Comparison of ENCODE assay signal across 19 mouse cellular contexts in the genomic region with DNA sequence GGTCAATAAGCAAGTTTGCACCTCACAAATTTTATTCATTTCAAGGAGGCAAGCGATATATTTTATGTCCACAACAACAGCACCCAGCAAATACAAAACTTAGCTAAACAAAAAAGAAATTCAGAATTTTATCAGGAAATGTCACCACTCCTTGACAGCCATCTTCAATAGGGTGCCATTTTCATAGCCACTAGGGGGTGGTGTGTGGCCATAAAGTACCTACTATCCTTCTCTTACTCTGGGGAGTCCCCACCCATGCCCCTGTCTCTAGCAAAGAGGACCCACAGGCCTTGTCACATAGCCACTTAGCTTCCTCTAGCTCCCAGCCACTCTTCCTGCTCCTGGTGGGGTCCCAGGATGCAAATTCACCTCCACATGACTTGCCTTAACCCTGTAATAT. TPM values are rescaled to one million over a fixed set of nuclear protein-coding genes. Genes with fewer than 3 reads are reported as not detected.
DNase-seq lines count a peak whose midpoint lies in the region; ATAC-seq and TF ChIP-seq lines count a peak whose summit lies in the region.
"Had no signal": no experiment of that assay in that cellular context is flagged by ENCODE, and none has a peak within 500 bp of the region (broad histone marks: within the 10 kb centered on the region; RNA-seq: fewer than 3 reads in every experiment).

No protein-coding gene starts in this region.

- TF ChIP-seq POLR2A in heart, adult 2 months (IDR thresholded peaks at IDR 0.05; ENCODE audit: insufficient read depth, low read depth, low read length), result no peak

- no peak overlapping the region for H3K27ac ChIP-seq in heart, adult 2 months
- no peak overlapping the region for H3K27ac ChIP-seq in liver, postnatal 0 days (ENCODE audit: low read depth)
- no peak overlapping the region for H3K27ac ChIP-seq in forebrain, embryonic 10.5 days
- H3K27ac ChIP-seq: embryonic facial prominence, embryonic 12.5 days; heart, embryonic 15.5 days; hindbrain, embryonic 13.5 days; limb, embryonic 13.5 days; midbrain, embryonic 12.5 days had no signal

- H3K27me3 ChIP-seq in heart, adult 2 months (ENCODE audit: control insufficient read depth, insufficient read depth, low read length), result no peaks in the 10 kb centered on the region
- no peaks in the 10 kb centered on the region for H3K27me3 ChIP-seq in liver, postnatal 0 days (ENCODE audit: insufficient read depth, low read length)
- H3K27me3 ChIP-seq in forebrain, embryonic 10.5 days (ENCODE audit: poor library complexity, severe bottlenecking), result no peaks in the 10 kb centered on the region
- H3K27me3 ChIP-seq: embryonic facial prominence, embryonic 12.5 days; heart, embryonic 15.5 days; hindbrain, embryonic 13.5 days; limb, embryonic 13.5 days; midbrain, embryonic 12.5 days had no signal

- intact Hi-C loops in heart, adult 2 months (cut with DNase I), result no loop called here
- intact Hi-C loops in heart, postnatal 25 days (cut with DNase I), result no loop called here

- TF ChIP-seq CTCF in heart, adult 2 months (IDR thresholded peaks at IDR 0.05), result 0 out of 2 replicates have a peak, but pooled peaks have one; percentile 31
- peak; percentile 47 for TF ChIP-seq CTCF in liver, postnatal 0 days (IDR thresholded peaks at IDR 0.05; ENCODE audit: low read depth)

- TF ChIP-seq EP300 in heart, adult 2 months (IDR thresholded peaks at IDR 0.05; ENCODE audit: insufficient read depth, low read depth, low read length), result no peak
- no peak for TF ChIP-seq EP300 in liver, postnatal 0 days (IDR thresholded peaks at IDR 0.05; ENCODE audit: low read depth)

- no peak for ATAC-seq in liver, postnatal 0 days
- peak; percentile 65 for ATAC-seq in megakaryocyte progenitor cell, adult 5-6 weeks (replicated peaks; ENCODE audit: poor library complexity)

- no peaks in the 10 kb centered on the region for H3K79me2 ChIP-seq in heart, adult 2 months (replicated peaks; ENCODE audit: control insufficient read depth, insufficient read depth, low read length)

- no peaks in the 10 kb centered on the region for H3K9me3 ChIP-seq in liver, postnatal 0 days (ENCODE audit: low read length)
- H3K9me3 ChIP-seq in forebrain, embryonic 10.5 days, result no peaks in the 10 kb centered on the region
- H3K9me3 ChIP-seq: embryonic facial prominence, embryonic 12.5 days; heart, embryonic 15.5 days; hindbrain, embryonic 13.5 days; limb, embryonic 13.5 days; midbrain, embryonic 12.5 days had no signal

- 94% methylated on average over 1 of the region's 1 CpGs for WGBS in heart, adult 2 months
- 81% methylated on average over 1 of the region's 1 CpGs for WGBS in liver, postnatal 0 days (ENCODE audit: insufficient replicate concordance)
- 74% methylated on average over 1 of the region's 1 CpGs for WGBS in forebrain, embryonic 10.5 days

- no peak overlapping the region for H3K4me2 ChIP-seq in liver, postnatal 0 days (ENCODE audit: low read depth, low read length)
- H3K4me2 ChIP-seq: embryonic facial prominence, embryonic 12.5 days; heart, embryonic 15.5 days; hindbrain, embryonic 13.5 days; limb, embryonic 13.5 days; midbrain, embryonic 12.5 days had no signal

- DNase-seq in heart, adult 2 months, result no peak
- DNase-seq in heart, postnatal 25 days (ENCODE audit: low spot score), result no peak
- no peak for DNase-seq in liver, postnatal 0 days
- DNase-seq in liver (no peak), ES-CJ7 (ENCODE audit: low read depth, low spot score) (peak; percentile 67)
- DNase-seq in forebrain, embryonic 10.5 days (ENCODE audit: extremely low spot score, low spot score), result no peak
- no peak for DNase-seq in frontal cortex, postnatal 36 days (ENCODE audit: low spot score in 2 of 2)
- DNase-seq: cerebellum, postnatal 25 days; kidney, adult 18-20 months; kidney, postnatal 4 days; lung, adult 2 months; thymus, postnatal 36 days had no signal

- no peaks in the 10 kb centered on the region for H3K36me3 ChIP-seq in heart, adult 2 months (ENCODE audit: control insufficient read depth, insufficient read depth, low read length)
- no peaks in the 10 kb centered on the region for H3K36me3 ChIP-seq in liver, postnatal 0 days (replicated peaks; ENCODE audit: insufficient read depth, low read length)
- no peaks in the 10 kb centered on the region for H3K36me3 ChIP-seq in forebrain, embryonic 10.5 days (replicated peaks)
- H3K36me3 ChIP-seq: embryonic facial prominence, embryonic 12.5 days; heart, embryonic 15.5 days; hindbrain, embryonic 13.5 days; limb, embryonic 13.5 days; midbrain, embryonic 12.5 days had no signal

- H3K4me3 ChIP-seq in heart, adult 2 months, result no peak overlapping the region
- H3K4me3 ChIP-seq in liver, postnatal 0 days (ENCODE audit: low read depth, low read length), result no peak overlapping the region
- H3K4me3 ChIP-seq in forebrain, embryonic 10.5 days, result no peak overlapping the region
- H3K4me3 ChIP-seq: embryonic facial prominence, embryonic 12.5 days; heart, embryonic 15.5 days; hindbrain, embryonic 13.5 days; limb, embryonic 13.5 days; midbrain, embryonic 12.5 days; myocyte had no signal

- no peaks in the 10 kb centered on the region for H3K4me1 ChIP-seq in heart, adult 2 months (ENCODE audit: control insufficient read depth, insufficient read depth, low read length)
- H3K4me1 ChIP-seq in liver, postnatal 0 days (ENCODE audit: insufficient read depth), result no peaks in the 10 kb centered on the region
- H3K4me1 ChIP-seq in forebrain, embryonic 10.5 days, result 0 out of 2 replicates have a peak, but pooled peaks cover 3% of the 10 kb centered on the region
- H3K4me1 ChIP-seq: embryonic facial prominence, embryonic 12.5 days; hindbrain, embryonic 13.5 days; midbrain, embryonic 12.5 days had no signal

- no peak overlapping the region for H3K9ac ChIP-seq in heart, adult 2 months (ENCODE audit: low read depth, low read length)
- H3K9ac ChIP-seq in liver, postnatal 0 days (replicated peaks), result no peak overlapping the region
- H3K9ac ChIP-seq: embryonic facial prominence, embryonic 12.5 days; heart, embryonic 15.5 days; hindbrain, embryonic 13.5 days; limb, embryonic 13.5 days; midbrain, embryonic 12.5 days had no signal

RNA-seq across cellular contexts. Expression of gene Esyt3, which starts 19.2 kb away (rescaled TPM):
- under 1 TPM; 0.64 to 0.81 TPM for total RNA-seq in heart, adult 2 months (2021)
- polyA plus RNA-seq in heart, adult 2 months (2012; rRNA removed), result 0.33 and 0.47 TPM in 2 replicates
- under 1 TPM; 0.29 to 0.61 TPM for total RNA-seq in heart, postnatal 25 days (2021)
- polyA plus RNA-seq in liver, postnatal 0 days (2015; fragmentation: Nextera tagmentation; extraction: Ambion mirVana), result 0.06 and 0.13 TPM in 2 replicates
- not detected in 2 replicates for total RNA-seq in megakaryocyte progenitor cell, adult 5-6 weeks (2015)
- not detected in 2 replicates for total RNA-seq in megakaryocyte progenitor cell, adult 5-6 weeks (2017)
- polyA plus RNA-seq in forebrain, embryonic 10.5 days (2016; fragmentation: Nextera tagmentation; extraction: Ambion mirVana), result 0.35 and 0.37 TPM in 2 replicates
